Mouse (Mus musculus) fibroblast of lung, adult 2 months (primary cell): ENCODE results near the gene Nup50.

Experiments used
- DNase-seq: peaks from one replicate; pipeline ENCODE4 v3.0.0-alpha.2; 2011; ENCODE audit warnings: low read depth

Nup50 gene

GRCm38 (mm10) chr15:84953259-84953658 lies 30.0 kb downstream of the Nup50 start:
- no peak for DNase-seq

- DNase-seq = no peak
Observed at GRCm38 (mm10) chr15:84957851-84958250, 34.6 kb downstream of the Nup50 start.

DNA sequence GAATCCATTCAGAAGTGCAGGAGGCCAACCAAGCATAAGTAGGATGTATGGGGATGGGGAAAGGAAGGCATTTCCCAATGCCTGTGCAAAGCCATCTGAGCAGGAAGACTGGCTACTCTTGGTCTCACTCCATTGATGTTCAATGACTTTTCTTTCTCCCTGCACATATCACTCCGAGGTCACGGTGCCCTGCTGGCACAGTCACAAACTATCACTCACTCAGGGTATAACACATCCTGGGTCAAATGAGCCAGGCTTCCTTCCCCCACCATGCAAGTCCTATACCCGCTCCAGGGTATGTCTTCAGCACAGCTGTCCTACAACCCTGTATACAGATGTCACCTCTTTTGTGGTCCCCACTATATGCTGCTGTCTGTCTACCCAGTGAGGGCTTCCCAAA lies 35.1 kb downstream of the Nup50 start:
- no peak for DNase-seq

GRCm38 (mm10) chr15:84959891-84960290 lies 36.7 kb downstream of the Nup50 start:
- DNase-seq = no peak

DNA sequence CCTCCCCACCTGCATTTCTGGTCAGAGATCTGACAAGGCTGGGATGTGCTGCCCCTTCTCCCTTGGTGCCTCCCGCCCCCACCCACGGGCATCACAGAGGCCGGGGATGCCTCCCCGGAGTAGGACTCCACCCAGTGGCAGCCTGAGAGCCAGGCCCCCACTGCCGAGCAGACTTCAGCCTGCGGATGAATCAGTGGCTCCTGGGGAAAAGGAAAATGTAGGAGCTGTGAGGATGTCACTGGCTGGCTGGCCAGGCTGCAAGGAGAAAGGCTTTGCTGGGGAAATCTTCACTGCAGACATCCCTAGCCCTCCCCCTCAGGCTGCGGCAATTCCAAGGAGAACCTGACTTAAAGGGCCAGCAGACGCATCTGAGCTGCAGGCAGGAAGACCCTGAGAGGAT lies 37.5 kb downstream of the Nup50 start:
- DNase-seq = no peak

- DNase-seq = no peak
Observed at GRCm38 (mm10) chr15:84962518-84962917, 39.3 kb downstream of the Nup50 start.

- no peak for DNase-seq
Observed at GRCm38 (mm10) chr15:84964771-84965170, 41.6 kb downstream of the Nup50 start.

GRCm38 (mm10) chr15:84965575-84966360 lies 42.6 kb downstream of the Nup50 start:
- DNase-seq = no peak

DNA sequence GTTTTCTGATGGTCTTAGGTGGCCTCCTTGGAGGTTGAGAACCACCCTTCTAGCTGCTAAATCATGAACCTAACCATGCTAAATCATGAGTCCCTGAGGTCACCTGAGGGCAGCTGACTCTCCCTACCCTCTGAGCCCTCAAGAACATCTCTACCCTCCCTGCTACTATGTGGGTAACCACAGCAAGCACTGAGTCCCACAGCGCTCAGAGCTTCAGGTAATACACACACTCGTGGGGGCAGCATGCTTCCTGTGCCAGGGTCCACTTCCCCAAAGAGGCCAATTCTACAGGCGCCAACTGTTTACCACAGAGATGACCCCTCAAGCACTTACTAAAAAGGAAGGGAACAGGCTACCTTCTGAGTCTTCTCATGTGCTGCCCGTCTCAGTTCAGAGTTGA lies 45.3 kb downstream of the Nup50 start:
- DNase-seq = no peak

DNA sequence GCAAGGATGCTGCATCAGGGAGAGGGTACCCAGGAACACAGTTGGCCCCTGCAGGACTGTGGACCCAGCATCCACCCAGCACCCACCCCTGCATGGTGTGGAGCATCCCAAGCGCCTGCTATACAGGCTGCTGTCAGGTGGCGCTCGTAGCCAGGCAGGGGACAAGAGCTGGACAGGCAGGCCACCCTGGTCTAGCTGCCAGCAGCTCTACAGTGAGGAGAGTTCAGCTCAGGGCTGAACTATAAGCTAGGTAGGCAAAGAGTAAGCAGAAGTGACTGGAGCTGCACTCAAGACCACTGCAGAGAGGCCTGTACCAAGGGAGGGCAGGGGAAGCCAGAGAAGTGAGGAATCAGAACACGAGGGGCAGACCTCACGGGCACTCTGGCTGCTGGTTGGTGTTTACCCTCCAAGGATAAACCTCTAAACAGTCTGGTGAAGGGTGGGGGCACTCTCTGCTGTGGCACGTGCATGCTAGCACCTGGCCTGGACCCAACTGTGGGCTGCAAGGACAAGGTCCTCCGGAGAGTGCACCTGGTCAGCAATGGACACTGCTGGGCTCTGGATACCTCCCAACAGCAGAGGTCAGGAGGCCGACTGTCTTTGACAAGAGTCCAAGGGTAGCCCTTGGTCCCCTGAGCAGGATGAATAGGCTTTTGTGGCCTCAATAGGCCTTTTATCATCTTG lies 49.8 kb downstream of the Nup50 start:
- DNase-seq = no peak

- no peak for DNase-seq
Observed at GRCm38 (mm10) chr15:84973544-84973871, 50.3 kb downstream of the Nup50 start.

DNA sequence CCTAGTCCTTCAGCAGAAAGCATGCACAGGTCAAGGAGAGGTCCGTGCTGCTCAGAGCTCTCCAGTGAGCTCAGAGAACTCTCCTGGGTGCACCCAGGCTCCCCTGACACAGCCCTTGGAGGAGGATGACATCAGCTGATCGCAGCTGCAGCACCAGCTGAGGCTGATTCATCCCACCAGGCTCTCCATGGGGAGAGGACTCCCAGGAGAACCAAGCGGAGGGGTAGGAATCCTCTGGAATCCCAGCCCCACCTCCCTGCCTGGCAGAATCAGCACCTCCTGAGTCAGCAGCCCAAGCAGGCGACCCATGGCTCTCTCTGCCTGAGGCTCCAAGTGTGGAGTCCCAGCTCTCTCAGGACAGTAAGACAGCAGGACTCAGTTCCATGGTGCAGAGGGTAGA lies 52.5 kb downstream of the Nup50 start:
- peak; percentile 78 for DNase-seq

DNA sequence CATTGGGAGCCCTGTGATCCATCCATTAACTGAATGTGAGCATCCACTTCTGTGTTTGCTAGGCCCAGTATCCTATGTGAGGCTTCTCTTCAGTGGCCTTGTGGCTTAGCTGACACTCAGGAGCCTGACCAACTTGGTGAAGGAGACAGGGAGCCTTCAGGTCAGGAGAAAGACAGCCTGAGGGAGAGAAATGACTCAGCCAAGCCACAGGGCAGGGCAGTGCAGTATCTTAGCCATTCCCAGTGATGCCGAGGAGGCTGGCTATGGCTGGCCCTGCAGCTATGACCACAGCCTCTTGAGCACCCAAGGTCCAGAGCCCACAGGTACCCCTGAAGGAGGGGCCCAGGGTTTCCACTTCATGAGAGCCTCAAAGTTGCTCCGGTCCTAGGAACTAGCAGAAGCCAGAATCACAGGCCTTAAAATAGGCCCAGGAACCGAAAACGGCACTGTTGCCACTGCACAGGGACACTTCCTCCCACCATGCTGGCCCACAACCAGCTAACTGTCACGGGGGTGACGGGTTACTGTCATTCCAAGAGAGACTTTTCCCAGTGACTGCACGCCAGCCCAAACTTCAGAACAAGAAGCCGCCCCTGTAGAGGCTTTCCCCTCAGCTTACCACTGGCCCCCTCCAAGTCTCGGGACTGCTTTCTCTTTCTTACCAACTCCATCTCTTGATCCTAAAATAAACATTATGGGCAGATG lies 58.5 kb downstream of the Nup50 start:
- DNase-seq = no peak

DNA sequence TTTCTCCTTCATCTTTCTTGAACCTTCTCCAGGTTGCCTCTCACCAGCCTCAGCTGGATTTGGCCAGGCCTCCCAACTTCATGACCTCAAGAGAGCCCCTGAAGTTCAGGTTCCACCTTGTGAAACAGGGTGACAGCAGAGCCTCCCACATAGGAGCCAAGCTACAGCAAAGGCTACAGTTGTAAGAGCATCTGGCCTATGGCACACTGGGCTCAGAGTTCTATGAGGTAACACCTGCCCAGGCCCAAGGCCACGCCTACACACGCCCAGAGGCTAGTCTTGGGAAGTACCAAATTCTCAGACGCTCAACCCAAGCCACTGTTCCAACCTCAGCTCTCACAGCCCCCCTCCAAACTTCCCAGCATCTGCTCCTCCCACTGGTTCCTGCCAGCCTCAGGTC lies 59.7 kb downstream of the Nup50 start:
- no peak for DNase-seq

DNA sequence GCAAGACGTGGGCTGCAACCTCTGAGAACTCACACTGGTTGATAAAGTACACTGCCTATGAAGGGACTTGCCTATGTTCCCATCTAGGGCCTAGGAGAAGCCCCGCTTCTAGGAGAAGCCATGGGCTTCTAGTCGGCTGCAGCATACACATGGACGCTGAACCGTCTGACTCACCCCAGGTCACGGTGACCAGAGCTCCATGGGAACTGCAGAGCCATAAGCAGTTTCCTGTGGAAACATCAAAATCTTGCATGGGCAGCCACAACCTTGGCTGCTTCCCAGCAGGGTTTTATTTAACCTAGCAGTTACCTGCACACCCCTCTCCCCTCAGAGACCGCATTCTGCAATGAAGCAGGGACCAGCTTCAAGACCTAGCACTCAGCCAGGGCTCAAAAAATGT lies 60.5 kb downstream of the Nup50 start:
- DNase-seq = no peak

DNA sequence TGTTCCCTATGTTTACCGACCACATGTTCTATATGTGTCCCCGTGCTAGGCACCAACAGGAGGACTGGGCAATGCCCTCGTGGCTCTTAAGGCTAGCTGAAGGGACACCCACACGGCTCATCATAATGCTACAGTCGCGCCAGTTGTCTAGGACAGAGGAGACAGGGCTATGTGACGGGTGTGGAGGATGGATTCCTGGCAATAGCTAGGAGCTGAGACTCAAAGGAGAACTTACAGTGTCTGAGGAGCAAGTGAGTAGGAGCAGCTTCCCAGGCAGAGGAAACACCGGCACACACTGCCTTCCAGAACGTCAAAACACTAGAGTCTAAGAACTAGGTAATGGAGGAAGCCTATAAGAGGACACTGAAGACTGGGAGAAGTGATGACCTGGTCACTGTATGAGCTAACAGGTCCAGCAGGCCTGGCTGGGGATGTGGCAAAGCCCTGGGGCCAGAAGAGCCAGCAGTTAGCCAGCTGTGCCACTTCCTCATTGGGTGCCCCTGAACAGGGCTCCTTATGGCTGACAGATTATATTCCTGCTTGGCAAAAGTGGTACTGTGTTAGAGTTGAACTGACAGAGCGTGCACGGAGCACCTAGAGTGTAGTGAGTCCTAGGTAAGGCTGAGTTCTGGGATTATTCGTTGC lies 62.4 kb downstream of the Nup50 start:
- DNase-seq = no peak

DNA sequence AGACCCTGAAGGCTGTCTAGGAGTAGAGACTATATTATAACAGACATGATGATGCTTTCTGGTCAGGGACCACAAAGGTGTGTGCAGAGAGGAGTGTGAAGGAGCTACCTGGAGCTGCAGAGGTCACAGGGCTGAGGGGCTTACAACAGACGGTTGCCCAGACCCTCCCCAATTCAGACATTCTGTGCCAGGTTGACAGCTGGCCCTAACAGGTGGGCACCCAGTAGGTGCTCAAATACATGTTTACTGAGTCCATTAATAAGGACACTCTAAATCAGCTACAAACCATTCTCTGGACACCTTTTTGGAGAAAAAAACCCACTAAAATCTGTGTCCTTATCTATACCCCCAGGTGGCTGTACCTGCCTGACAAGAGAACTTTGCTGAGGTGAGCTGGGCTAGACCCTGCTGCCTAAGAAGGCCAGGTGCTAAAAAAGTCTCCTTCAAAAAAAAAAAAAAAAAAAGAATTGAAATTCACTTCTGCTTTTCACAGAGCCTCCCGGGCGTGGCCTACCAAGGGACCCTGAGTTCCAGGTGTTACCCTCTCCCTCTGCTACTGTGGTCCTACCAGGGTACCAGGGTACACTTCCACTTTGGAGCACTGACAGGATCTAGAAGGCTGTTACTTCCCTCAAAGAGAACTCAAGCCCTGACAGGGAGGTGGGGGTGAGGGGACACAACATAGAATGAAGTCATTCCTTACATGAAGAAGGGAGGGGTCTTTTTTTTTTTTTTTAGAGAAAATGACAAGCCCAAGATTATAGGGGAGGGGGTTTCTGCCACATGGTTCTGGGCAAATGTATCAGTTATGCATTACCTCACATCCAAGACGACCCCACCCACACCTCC lies 63.2 kb downstream of the Nup50 start:
- no peak for DNase-seq

- DNase-seq = no peak
Observed at GRCm38 (mm10) chr15:84987020-84987815, 64.0 kb downstream of the Nup50 start.

DNA sequence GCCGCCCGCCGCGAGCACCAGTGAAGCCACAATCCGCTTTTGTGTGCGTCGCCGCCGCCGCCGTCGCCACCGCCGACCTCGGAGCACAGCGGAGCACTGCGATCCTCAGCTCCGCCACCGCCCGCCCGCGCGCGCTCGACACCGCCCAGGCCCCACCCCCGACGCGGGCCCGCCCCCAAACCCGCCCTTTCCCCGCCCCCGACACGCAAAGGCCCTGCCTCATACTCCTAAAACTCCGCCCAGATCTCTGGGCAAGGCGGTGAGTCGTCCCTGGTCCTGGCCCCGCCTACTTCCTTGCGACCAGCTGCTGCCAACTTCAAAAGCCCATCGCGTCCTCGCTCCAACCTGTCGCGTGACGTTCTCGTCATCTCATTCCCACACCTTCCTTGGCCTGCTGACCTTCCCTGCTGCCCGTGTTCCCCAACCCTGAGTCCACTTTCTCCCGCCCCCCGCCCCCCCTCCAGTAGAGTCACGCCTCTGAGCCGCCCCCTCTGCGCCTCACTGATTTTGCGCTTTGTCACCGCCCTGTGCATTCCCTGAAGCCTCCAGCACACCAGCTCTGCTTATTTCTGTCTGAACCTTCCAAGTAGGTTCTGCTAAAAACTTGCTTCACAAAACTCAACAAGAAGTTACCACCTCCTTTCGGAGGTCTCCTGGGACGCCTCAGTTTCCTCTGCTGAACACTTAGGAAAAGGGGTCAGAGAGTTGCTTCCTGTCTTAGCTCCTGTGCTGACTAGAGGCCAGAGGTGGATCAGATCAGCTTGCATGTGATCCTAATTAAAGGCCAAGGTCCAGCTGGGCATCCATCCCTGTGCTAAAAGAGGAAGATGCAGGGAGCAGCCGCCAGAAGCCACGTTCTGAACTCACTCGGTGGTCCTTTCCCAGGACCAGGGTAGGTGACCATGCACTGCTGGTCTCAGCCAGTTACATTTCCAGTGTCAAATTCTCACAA lies 64.9 kb downstream of the Nup50 start, which contains the start of gene 5031439G07Rik:
Gene 5031439G07Rik, minus strand, starts transcription at position 678 of the 952 bp plus-strand sequence.
- DNase-seq = peak; percentile 95

DNA sequence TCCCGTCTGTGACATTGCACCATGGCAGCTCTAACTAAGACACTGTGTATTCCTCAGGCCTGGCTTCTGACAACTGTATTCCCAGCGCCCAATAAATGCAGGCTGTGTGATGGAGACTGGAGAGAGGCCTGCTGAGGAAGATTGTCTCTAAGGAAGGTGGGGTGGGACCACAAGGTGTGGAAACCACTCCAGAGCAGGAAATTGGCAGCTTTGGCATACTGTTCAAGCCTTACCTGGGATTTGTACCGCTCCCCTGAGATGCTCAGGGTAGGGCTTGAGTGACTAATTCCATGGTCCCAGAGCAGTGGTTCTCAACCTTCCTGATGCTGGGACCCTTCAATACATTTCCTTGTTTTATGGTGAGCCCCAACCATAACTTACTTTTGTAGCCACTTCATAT lies 65.9 kb downstream of the Nup50 start:
- no peak for DNase-seq
